Mouse (Mus musculus): ENCODE data around the gene Cs.

DNA sequence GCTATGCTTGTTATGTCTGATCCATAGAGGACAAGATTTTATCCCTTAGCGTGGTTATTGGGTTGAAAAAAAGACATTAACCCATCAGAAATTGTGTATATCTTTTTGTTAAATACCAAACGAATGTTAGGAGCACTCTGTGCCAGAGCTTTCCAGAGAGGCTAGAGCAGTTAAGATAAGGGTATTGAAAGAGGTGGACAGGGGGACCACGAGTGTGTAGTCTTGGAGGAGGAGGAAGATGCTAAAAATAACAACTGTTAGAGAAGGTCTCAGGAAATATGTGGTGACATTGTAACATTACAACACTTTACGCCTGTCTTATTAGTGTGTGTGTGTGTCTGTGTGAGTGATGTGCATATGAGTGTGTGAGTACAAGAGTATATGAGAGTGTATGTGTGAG, 26.6 kb upstream of the Cs start:
- TF ChIP-seq CTCF (IDR thresholded peaks at IDR 0.05; ENCODE audit: control insufficient read depth, insufficient read depth, insufficient read length) (no peak), FOSL1 (IDR thresholded peaks at IDR 0.05; ENCODE audit: insufficient read depth, low read length, poor library complexity, severe bottlenecking) (no peak), MAX (IDR thresholded peaks at IDR 0.05) (no peak), MYOG (IDR thresholded peaks at IDR 0.05; ENCODE audit: control insufficient read depth, extremely low read depth, insufficient read length) (no peak)
